Mouse (Mus musculus): ENCODE measurements around the gene Racgap1.

GRCm38 (mm10) chr15:99603216-99603615, 48.2 kb downstream of the Racgap1 start:
- TF ChIP-seq CTCF (IDR thresholded peaks at IDR 0.05; ENCODE audit: low read depth) (no peak), EP300 (IDR thresholded peaks at IDR 0.05; ENCODE audit: low read depth) (no peak)

Data from liver, postnatal 0 days (tissue).